Mouse (Mus musculus): Measurements from ENCODE around the gene Hoxa11. TPM values are rescaled to one million over a fixed set of nuclear protein-coding genes. Genes with fewer than 3 reads are reported as not detected.
A peak's percentile ranks its signal among the peaks of the same experiment; 100 is the strongest.

The Hoxa11 gene
- polyA plus RNA-seq, 1 experiment from 2014 or later, result not detected

DNA sequence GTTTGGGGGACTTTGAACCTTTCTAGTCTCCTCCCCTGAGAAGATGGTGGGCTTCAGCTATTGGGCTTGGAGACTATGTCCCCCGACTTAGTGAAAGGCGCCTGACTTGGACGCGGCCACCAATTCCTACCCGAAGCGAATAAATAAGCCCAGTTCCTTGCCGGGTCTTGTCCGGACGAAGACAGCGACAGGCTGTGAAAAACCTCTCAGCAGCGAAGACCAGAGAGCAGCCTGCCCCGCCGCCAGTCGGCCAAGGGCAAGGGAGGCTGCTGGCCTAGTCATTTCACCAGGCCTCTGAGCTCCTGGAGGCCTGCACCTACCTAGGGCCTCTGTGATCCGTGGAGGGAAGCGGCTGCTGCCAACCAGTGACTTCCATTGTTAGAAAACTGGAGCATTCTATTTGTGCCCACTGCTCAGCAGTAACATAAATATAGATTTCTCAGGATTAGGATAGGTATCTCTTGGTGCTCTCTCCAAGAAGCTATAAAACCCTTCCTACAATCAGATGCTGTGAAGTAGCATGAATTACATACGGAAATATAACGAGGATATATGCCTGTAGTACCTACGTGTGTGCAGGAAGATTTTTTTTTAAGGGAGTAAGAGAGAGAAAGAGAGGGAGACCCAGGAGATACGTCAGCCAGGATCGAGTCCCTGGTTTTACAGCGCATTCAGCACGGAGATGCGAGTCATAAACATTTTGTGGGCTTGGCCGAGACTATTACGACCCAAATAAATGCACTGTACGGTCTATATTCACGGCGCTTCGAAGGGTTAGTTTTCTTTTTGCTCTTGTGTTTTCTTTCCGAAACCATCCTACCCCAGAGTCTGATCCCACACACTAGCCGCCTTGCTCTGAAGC, 25.4 kb downstream of the Hoxa11 start:
- Histone ChIP-seq H3K36me3 (ENCODE audit: insufficient read depth) (no peaks in the 10 kb centered on the region), H3K4me2 (peak overlapping the region; percentile 94), H3K27me3 (ENCODE audit: insufficient read depth, low read length) (peaks cover 99% of the 10 kb centered on the region), H3K27ac (ENCODE audit: low read depth) (no peak overlapping the region), H3K9ac (no peak overlapping the region), H3K4me3 (ENCODE audit: low read depth, low read length) (peak overlapping the region; percentile 58; the same call in 1 of the 2 replicates), H3K9me3 (ENCODE audit: low read depth, low read length) (no peaks in the 10 kb centered on the region), H3K4me1 (ENCODE audit: insufficient read depth) (no peaks in the 10 kb centered on the region)
- DNase-seq (no peak), ATAC-seq (ENCODE audit: insufficient read depth) (no peak)
- TF ChIP-seq CTCF (IDR thresholded peaks at IDR 0.05; ENCODE audit: low read depth), result no peak
- WGBS, result 43% methylated on average over 32 of the region's 32 CpGs

DNA sequence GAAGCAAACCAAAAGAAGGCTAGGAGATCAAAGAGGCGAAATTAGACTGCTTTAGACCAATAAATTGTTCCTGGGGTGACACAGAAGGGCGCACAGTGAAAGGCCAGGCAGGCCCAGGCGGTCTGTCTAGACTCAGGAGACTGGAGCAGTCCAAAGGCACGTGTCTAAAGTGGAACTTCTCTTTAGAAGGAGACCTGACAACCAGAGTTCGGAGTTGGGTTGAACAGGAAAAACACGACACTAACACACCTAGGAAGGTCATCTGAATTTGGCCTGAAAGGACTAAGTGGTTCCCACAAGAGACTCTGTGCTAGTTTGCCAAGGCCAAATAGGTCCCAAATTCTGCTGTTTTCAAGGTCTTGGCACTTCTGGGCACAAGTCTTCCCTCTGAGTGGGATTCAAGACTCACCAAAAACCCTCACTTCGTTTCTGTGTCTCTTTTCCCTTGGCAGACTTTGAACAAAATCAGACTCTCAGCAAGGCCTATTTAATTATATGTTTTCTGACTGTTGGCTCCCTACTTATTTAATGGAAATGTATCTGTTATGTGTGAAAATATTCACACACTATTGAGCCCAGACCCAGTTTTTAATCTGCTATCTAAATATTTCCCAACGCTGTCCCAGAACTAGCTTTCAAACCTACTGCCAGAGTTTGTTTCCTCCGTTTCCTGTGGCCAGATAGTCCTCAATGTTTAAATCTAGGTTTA, 26.2 kb downstream of the Hoxa11 start:
- no peak overlapping the region for H3K27ac ChIP-seq (ENCODE audit: low read depth)
- H3K4me1 ChIP-seq (ENCODE audit: insufficient read depth), result no peaks in the 10 kb centered on the region
- H3K4me3 ChIP-seq (ENCODE audit: low read depth, low read length), result no peak overlapping the region
- peaks cover 99% of the 10 kb centered on the region for H3K27me3 ChIP-seq (ENCODE audit: insufficient read depth, low read length)
- H3K4me2 ChIP-seq, result no peak overlapping the region
- no peak for TF ChIP-seq CTCF (IDR thresholded peaks at IDR 0.05; ENCODE audit: low read depth)
- 52% methylated on average over 9 of the region's 9 CpGs for WGBS
- H3K36me3 ChIP-seq (ENCODE audit: insufficient read depth), result no peaks in the 10 kb centered on the region
- no peak for DNase-seq
- no peak overlapping the region for H3K9ac ChIP-seq
- H3K9me3 ChIP-seq (ENCODE audit: low read depth, low read length), result no peaks in the 10 kb centered on the region
- no peak for ATAC-seq (ENCODE audit: insufficient read depth)

GRCm38 (mm10) chr6:52218643-52219215, 26.9 kb downstream of the Hoxa11 start:
- no peaks in the 10 kb centered on the region for H3K9me3 ChIP-seq (ENCODE audit: low read depth, low read length)
- no peak overlapping the region for H3K9ac ChIP-seq
- no peaks in the 10 kb centered on the region for H3K36me3 ChIP-seq (ENCODE audit: insufficient read depth)
- no peak overlapping the region for H3K27ac ChIP-seq (ENCODE audit: low read depth)
- ATAC-seq (ENCODE audit: insufficient read depth) (no peak), DNase-seq (peak; percentile 20)
- TF ChIP-seq CTCF (IDR thresholded peaks at IDR 0.05; ENCODE audit: low read depth), result no peak
- no peak overlapping the region for H3K4me3 ChIP-seq (ENCODE audit: low read depth, low read length)
- no peaks in the 10 kb centered on the region for H3K4me1 ChIP-seq (ENCODE audit: insufficient read depth)
- no peak overlapping the region for H3K4me2 ChIP-seq
- peaks cover 99% of the 10 kb centered on the region for H3K27me3 ChIP-seq (ENCODE audit: insufficient read depth, low read length)
- WGBS, result 22% methylated on average over 14 of the region's 14 CpGs

DNA sequence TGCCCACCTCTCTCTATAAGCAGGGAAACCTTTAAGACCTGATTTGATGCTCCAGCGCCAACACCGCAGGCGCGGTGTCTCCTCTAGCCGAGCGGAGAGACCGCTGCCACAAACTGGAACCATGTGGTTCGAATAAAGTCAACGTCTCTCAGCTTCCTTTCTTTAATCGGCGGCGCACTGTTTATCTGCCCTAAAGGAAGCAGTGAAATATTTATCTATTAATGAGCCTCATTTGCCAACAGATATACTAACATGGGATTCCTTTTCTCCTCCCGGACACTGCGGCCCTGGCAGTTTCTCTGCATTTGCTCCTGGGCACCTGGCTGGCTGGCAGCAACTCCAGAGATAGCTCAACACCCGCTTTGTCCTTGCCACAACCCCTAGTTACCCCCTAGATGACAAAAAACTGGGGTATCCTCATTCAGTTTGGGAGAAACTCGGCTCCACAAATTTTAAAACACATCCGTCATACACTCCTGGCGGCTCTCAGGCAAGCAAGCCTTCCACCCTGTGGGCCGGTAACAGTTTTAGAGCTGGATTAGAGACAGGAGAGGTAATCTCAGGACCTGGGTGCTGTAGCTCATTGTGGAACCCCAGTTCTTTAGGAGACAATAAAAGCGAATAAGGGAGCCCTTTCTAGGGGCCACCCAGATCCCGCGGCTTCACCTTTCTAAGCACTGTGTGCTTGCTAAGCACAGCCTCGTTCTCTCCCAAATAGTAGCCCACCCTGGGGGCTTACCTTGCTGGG, 27.5 kb downstream of the Hoxa11 start:
- DNase-seq (peak; percentile 58), ATAC-seq (ENCODE audit: insufficient read depth) (no peak)
- TF ChIP-seq CTCF (IDR thresholded peaks at IDR 0.05; ENCODE audit: low read depth), result no peak
- Histone ChIP-seq H3K4me1 (ENCODE audit: insufficient read depth) (no peaks in the 10 kb centered on the region), H3K9me3 (ENCODE audit: low read depth, low read length) (no peaks in the 10 kb centered on the region), H3K4me2 (peak overlapping the region; percentile 81), H3K27me3 (ENCODE audit: insufficient read depth, low read length) (peaks cover 99% of the 10 kb centered on the region), H3K36me3 (ENCODE audit: insufficient read depth) (no peaks in the 10 kb centered on the region), H3K27ac (ENCODE audit: low read depth) (no peak overlapping the region), H3K4me3 (ENCODE audit: low read depth, low read length) (peak overlapping the region; percentile 47), H3K9ac (no peak overlapping the region)
- 10% methylated on average over 23 of the region's 23 CpGs for WGBS

DNA sequence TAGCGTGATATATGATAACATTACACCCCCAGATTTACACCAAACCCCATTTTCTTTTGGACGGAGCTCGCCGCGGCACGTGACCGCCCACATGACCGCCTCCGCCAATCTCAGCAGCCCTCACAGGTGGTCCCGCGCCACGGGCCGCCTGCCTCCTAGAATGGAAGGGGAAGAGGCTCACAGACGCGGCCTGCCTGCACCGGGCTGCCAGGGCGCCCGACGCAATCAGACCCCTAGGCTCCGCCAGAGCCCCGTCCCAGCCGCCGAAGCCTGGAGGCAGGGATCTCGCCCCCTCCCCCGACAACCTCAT, 28.2 kb downstream of the Hoxa11 start:
- DNase-seq, result peak; percentile 86
- TF ChIP-seq CTCF (IDR thresholded peaks at IDR 0.05; ENCODE audit: low read depth), result no peak
- ATAC-seq (ENCODE audit: insufficient read depth), result peak; percentile 45
- Histone ChIP-seq H3K4me3 (ENCODE audit: low read depth, low read length) (peak overlapping the region; percentile 47), H3K9me3 (ENCODE audit: low read depth, low read length) (no peaks in the 10 kb centered on the region), H3K36me3 (ENCODE audit: insufficient read depth) (no peaks in the 10 kb centered on the region), H3K27me3 (ENCODE audit: insufficient read depth, low read length) (peaks cover 99% of the 10 kb centered on the region), H3K27ac (ENCODE audit: low read depth) (no peak overlapping the region), H3K4me2 (peak overlapping the region; percentile 81), H3K4me1 (ENCODE audit: insufficient read depth) (no peaks in the 10 kb centered on the region), H3K9ac (peak overlapping the region; percentile 4; the same call in 1 of the 2 replicates)
- under 1% methylated on average over 25 of the region's 25 CpGs for WGBS

GRCm38 (mm10) chr6:52216691-52217458, 28.7 kb downstream of the Hoxa11 start:
- peak overlapping the region; percentile 81 for H3K4me2 ChIP-seq
- WGBS, result 2% methylated on average over 60 of the region's 60 CpGs
- no peaks in the 10 kb centered on the region for H3K36me3 ChIP-seq (ENCODE audit: insufficient read depth)
- H3K9me3 ChIP-seq (ENCODE audit: low read depth, low read length), result no peaks in the 10 kb centered on the region
- TF ChIP-seq CTCF (IDR thresholded peaks at IDR 0.05; ENCODE audit: low read depth), result no peak
- peaks cover 99% of the 10 kb centered on the region for H3K27me3 ChIP-seq (ENCODE audit: insufficient read depth, low read length)
- 0 out of 2 replicates have a peak overlapping the region, but pooled peaks have one; percentile 2 for H3K27ac ChIP-seq (ENCODE audit: low read depth)
- ATAC-seq (ENCODE audit: insufficient read depth) (no peak), DNase-seq (peak; percentile 26)
- H3K4me3 ChIP-seq (ENCODE audit: low read depth, low read length), result peak overlapping the region; percentile 47
- H3K9ac ChIP-seq, result peak overlapping the region; percentile 39; the same call in 1 of the 2 replicates
- H3K4me1 ChIP-seq (ENCODE audit: insufficient read depth), result no peaks in the 10 kb centered on the region
